In the genomic region with DNA sequence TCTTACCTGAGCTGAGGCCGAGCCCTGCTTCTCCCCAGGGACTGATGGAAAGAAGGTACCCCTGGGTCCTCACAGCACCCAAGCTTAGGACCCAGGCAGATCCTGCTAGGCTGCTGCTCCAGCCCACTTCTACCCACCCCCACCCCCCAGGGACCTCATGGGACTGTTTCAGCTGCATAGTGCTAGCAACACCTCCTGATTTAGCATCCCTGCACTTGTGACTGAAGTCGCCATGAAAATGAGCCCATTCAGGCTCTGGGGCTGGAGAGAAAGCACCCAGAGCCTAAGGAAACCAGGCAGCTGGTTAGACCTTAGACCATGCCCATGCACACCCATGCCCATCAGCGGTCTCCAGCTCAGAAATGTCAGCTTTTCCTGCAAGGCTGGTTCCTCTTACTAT, we compare ENCODE assay signal across 17 mouse cellular contexts. TPM values are rescaled to one million over a fixed set of nuclear protein-coding genes. Genes with fewer than 3 reads are reported as not detected.
"Had no signal": no experiment of that assay in that cellular context is flagged by ENCODE, and none has a peak within 500 bp of the region (broad histone marks: within the 10 kb centered on the region; RNA-seq: fewer than 3 reads in every experiment).

No protein-coding gene starts in this region.

- DNase-seq: kidney, adult 18-20 months; kidney, postnatal 4 days; liver; lung, adult 2 months; lung, postnatal 36 days; midbrain, embryonic 14.5 days; right cerebral cortex, adult 18-20 months; right cerebral cortex, postnatal 25 days; thymus, adult 2 months; thymus, postnatal 36 days had no signal

- H3K4me3 ChIP-seq: limb, embryonic 12.5 days; midbrain, embryonic 10.5 days; myocyte; neural tube, embryonic 15.5 days had no signal

- H3K4me2 ChIP-seq: limb, embryonic 12.5 days; neural tube, embryonic 15.5 days had no signal

- H3K36me3 ChIP-seq: limb, embryonic 12.5 days; midbrain, embryonic 10.5 days; neural tube, embryonic 15.5 days had no signal

- H3K9me3 ChIP-seq: limb, embryonic 12.5 days; midbrain, embryonic 10.5 days; neural tube, embryonic 15.5 days had no signal

- H3K27me3 ChIP-seq: limb, embryonic 12.5 days; neural tube, embryonic 15.5 days had no signal

- H3K9ac ChIP-seq: limb, embryonic 12.5 days; liver, embryonic 14.5 days; neural tube, embryonic 15.5 days had no signal

- H3K27ac ChIP-seq: limb, embryonic 12.5 days; liver, embryonic 14.5 days; neural tube, embryonic 15.5 days had no signal

- ATAC-seq: lung, postnatal 0 days had no signal

RNA-seq across cellular contexts. Expression of gene Adora1, which starts 17.3 kb away (rescaled TPM):
- total RNA-seq: megakaryocyte, adult 5-6 weeks had no signal
